Mouse (Mus musculus) ES-E14 (cell line): Measurements from ENCODE around the gene Jmjd8.

ENCODE experiments used
- CHD2 ChIP-seq: IDR thresholded peaks from 2 replicates; pipeline ENCODE4 v1.6.1; 2014; ENCODE audit warnings: mild to moderate bottlenecking, low read depth, low read length, inconsistent platforms
- HCFC1 ChIP-seq: IDR thresholded peaks from 2 replicates; pipeline ENCODE4 v1.6.1; 2012; ENCODE audit warnings: low read length, inconsistent platforms, borderline replicate concordance; ENCODE audit not compliant: insufficient read depth
- MAFK ChIP-seq: IDR thresholded peaks from 2 replicates; pipeline ENCODE4 v1.6.1; 2014; ENCODE audit warnings: mild to moderate bottlenecking, low read depth, low read length, inconsistent platforms; ENCODE audit not compliant: insufficient read depth
- ZC3H11A ChIP-seq: IDR thresholded peaks from 2 replicates; pipeline ENCODE4 v1.6.1; 2012; ENCODE audit warnings: low read depth, mild to moderate bottlenecking, inconsistent platforms, low read length, borderline replicate concordance
- ZNF384 ChIP-seq: IDR thresholded peaks from 2 replicates; pipeline ENCODE4 v1.6.1; 2012; ENCODE audit warnings: low read depth, low read length, inconsistent platforms

- TF ChIP-seq ZNF384 (no peak), CHD2 (no peak), HCFC1 (no peak), ZC3H11A (no peak), MAFK (no peak)
These were observed 31.6 kb downstream of the Jmjd8 start for GRCm38 (mm10) chr17:25860229-25860628.
